Mouse (Mus musculus) gastrocnemius, postnatal 4 days (tissue): ENCODE measurements around the gene Pkdrej. TPM values are rescaled to one million over a fixed set of nuclear protein-coding genes. Genes with fewer than 3 reads are reported as not detected.

Experiments
- DNase-seq, 2 experiments: peaks; one replicate each; pipeline ENCODE4 v3.0.0; 2021 to 2022; ENCODE audit warnings: low spot score in 2 of 2, mixed read lengths in 2 of 2
- total RNA-seq, 2 experiments: library from RNA; stranded (reverse); gene quantifications; 2 replicates each; pipeline ENCODE4 v1.2.3; 2021

Gene Pkdrej
- total RNA-seq, 2 experiments from 2014 or later = 0.34 to 0.39 TPM

DNA sequence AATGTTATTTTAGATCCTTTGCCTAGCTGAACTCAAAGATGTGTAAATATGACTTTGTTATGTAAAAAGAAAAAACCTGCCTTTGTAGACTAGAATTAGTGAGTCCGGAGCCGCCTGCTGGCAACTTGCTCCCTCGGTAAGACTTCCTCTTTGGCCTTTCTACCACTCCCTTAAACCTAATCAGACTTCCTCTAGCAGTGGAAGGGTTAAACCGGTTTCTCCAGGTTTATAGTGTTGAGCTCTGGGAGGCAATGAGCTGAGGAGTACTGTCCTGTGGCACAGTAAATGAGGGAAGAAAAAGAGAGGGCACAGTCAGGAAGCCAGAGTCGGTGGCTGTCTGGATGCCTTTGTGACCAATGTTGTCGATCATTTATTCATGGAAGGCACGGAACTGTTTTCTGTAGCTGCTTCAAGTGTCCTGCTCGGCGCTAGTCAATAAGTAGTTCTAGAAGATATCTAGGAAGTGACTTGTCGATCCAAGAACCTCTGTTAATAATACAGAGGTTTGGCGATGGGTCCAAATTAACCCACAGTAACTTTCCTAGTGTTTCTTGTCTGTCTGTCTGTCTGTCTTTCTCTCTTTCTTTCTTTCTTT, 49.3 kb downstream of the Pkdrej start:
- no peak for DNase-seq

DNA sequence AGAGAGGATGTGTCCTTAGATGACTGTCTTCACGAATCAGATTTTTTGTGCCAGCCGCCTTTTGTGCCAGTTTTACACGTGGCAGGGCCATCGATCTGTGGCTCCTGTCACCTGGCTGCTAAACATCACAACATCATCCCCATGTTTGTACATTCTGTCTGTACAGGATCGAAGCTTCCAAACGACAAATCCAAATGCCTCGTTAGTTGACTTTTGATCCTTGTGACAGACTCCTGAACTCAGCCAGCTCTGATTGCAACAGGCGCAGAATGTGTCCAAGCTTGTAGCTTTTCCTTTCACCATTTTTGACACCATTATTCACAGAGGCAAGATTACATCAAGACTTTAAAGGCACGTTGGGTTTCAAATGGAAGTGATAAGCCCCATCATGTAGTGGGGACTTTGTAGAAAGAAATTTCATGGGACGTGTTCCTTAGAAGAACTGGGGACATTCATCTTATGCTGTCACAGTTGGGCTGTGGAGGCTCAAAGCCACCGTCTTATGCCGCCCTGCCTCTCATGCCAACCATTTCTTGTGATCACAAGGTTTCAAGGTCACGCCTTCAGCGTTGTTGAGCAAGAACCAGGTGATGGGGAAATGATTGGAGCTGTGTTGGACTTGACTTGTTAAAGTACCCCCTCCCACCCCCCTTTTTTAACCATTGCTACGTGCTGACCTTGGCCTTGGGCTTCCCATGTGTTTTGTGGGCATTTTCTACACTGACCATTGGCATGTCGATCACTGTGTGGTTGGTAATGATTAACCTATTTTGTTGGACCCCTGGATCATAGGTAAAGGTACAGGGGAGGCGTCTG, 50.0 kb downstream of the Pkdrej start:
- no peak for DNase-seq

- no peak for DNase-seq
Measured at GRCm38 (mm10) chr15:85768991-85769390, 52.5 kb downstream of the Pkdrej start.

GRCm38 (mm10) chr15:85766677-85767076, 54.9 kb downstream of the Pkdrej start:
- DNase-seq = no peak

GRCm38 (mm10) chr15:85765022-85765421, 56.5 kb downstream of the Pkdrej start:
- no peak for DNase-seq

Other genes with a start within 250 kb of the Pkdrej start
- gene Wnt7b, start 239.3 kb downstream of the Pkdrej start, total RNA-seq = under 1 TPM in 1 of 2 experiments, not detected in 1; 0.10 TPM
- gene Ppara, start 86.8 kb downstream of the Pkdrej start, total RNA-seq = 1 to 10 TPM; 6.9 to 9.3 TPM
- 10 to 100 TPM; 27.1 to 31.0 TPM for gene Cdpf1, start 10.0 kb downstream of the Pkdrej start, total RNA-seq
- 1 to 10 TPM; 4.2 to 6.2 TPM for gene Ttc38, start 10.6 kb upstream of the Pkdrej start, total RNA-seq
- gene Gtse1, start 38.0 kb upstream of the Pkdrej start, total RNA-seq = 1 to 10 TPM; 4.8 to 5.6 TPM
- 10 to 100 TPM; 27.7 to 34.3 TPM for gene Trmu, start 57.6 kb upstream of the Pkdrej start, total RNA-seq
- gene Celsr1, start 212.0 kb upstream of the Pkdrej start, total RNA-seq = 1 to 10 TPM; 1.6 to 1.7 TPM
- gene Gramd4, start 236.0 kb upstream of the Pkdrej start, total RNA-seq = 10 to 100 TPM; 11.0 to 12.3 TPM